Mouse (Mus musculus) midbrain, embryonic 14.5 days (tissue): ENCODE measurements around the gene Cftr. TPM values are rescaled to one million over a fixed set of nuclear protein-coding genes. Genes with fewer than 3 reads are reported as not detected.

Experiments used
- ATAC-seq: fragments of 200-750 bp; cut with Nextera tagmentation; 2 replicates; pipeline ENCODE4 v1.8.0; 2017; ENCODE audit warnings: moderate number of reproducible peaks, moderate library complexity; ENCODE audit not compliant: low FRiP score, low TSS enrichment
- DNase-seq: peaks from one replicate; pipeline ENCODE4 v3.0.0-alpha.2; 2015
- H3K27ac ChIP-seq: fragments of 300-500 bp; sonication (generic); replicated peaks from 2 replicates; pipeline ENCODE4 v1.5.1; 2014; ENCODE audit warnings: mild to moderate bottlenecking, low read depth, low read length, moderate library complexity
- H3K27me3 ChIP-seq: fragments of 300-500 bp; sonication (generic); 2 replicates; pipeline ENCODE4 v1.6.1; 2014; ENCODE audit warnings: low read length, control low read depth, mixed read lengths; ENCODE audit not compliant: control insufficient read depth, insufficient read depth
- H3K36me3 ChIP-seq: fragments of 300-500 bp; sonication (generic); 2 replicates; pipeline ENCODE4 v1.6.1; 2014; ENCODE audit warnings: low read length, control low read depth; ENCODE audit not compliant: control insufficient read depth, insufficient read depth
- H3K4me1 ChIP-seq: fragments of 300-500 bp; sonication (generic); 2 replicates; pipeline ENCODE4 v1.6.1; 2014; ENCODE audit warnings: mild to moderate bottlenecking, antibody characterized with exemption, low read length, control low read depth; ENCODE audit not compliant: control insufficient read depth, insufficient read depth
- H3K4me2 ChIP-seq: fragments of 300-500 bp; sonication (generic); 2 replicates; pipeline ENCODE4 v1.6.1; 2014; ENCODE audit warnings: mild to moderate bottlenecking, low read length, moderate library complexity
- H3K4me3 ChIP-seq: fragments of 300-500 bp; sonication (generic); replicated peaks from 2 replicates; pipeline ENCODE4 v1.5.1; 2014; ENCODE audit warnings: low read depth, low read length
- H3K9ac ChIP-seq: fragments of 300-500 bp; sonication (generic); replicated peaks from 2 replicates; pipeline ENCODE4 v1.6.1; 2014; ENCODE audit warnings: mild to moderate bottlenecking, low read length, moderate library complexity
- H3K9me3 ChIP-seq: fragments of 300-500 bp; sonication (generic); 2 replicates; pipeline ENCODE4 v1.6.1; 2016; ENCODE audit warnings: low read length, control low read depth, mixed read lengths; ENCODE audit not compliant: control insufficient read depth
- WGBS: fragments of 180-500 bp; shearing (Covaris S2); extraction: QIAGEN DNeasy Blood & Tissue Kit; methylation state at CpG from one replicate; pipeline ENCODE4 v1.1.7; 2014; 5-methylcytosine and 5-hydroxymethylcytosine counted together
- polyA plus RNA-seq: library from polyadenylated mRNA; unstranded; fragments of >200 nt; fragmentation: Nextera tagmentation; extraction: Ambion mirVana; gene quantifications from 2 replicates; pipeline ENCODE4 v1.2.1, GENCODE M21; 2014

Cftr gene
- 0.70 and 0.98 TPM in 2 replicates for polyA plus RNA-seq

GRCm38 (mm10) chr6:18170311-18170922, at the start of gene Cftr:
Cftr (plus strand) TSS chr6:18170687.
- peak; percentile 82 for ATAC-seq
- no peaks in the 10 kb centered on the region for H3K9me3 ChIP-seq
- no peak within 1 kb of the TSS for H3K27ac ChIP-seq
- peak within 1 kb of the TSS; percentile 50 for H3K9ac ChIP-seq
- peak; percentile 76 for DNase-seq
- no peaks in the 10 kb centered on the region for H3K4me1 ChIP-seq
- WGBS, result 2% methylated on average over 45 of the region's 45 CpGs
- peak within 1 kb of the TSS; percentile 80 for H3K4me2 ChIP-seq
- no peaks in the 10 kb centered on the region for H3K27me3 ChIP-seq
- H3K36me3 ChIP-seq, result no peaks in the 10 kb centered on the region
- peak within 1 kb of the TSS; percentile 49 for H3K4me3 ChIP-seq

DNA sequence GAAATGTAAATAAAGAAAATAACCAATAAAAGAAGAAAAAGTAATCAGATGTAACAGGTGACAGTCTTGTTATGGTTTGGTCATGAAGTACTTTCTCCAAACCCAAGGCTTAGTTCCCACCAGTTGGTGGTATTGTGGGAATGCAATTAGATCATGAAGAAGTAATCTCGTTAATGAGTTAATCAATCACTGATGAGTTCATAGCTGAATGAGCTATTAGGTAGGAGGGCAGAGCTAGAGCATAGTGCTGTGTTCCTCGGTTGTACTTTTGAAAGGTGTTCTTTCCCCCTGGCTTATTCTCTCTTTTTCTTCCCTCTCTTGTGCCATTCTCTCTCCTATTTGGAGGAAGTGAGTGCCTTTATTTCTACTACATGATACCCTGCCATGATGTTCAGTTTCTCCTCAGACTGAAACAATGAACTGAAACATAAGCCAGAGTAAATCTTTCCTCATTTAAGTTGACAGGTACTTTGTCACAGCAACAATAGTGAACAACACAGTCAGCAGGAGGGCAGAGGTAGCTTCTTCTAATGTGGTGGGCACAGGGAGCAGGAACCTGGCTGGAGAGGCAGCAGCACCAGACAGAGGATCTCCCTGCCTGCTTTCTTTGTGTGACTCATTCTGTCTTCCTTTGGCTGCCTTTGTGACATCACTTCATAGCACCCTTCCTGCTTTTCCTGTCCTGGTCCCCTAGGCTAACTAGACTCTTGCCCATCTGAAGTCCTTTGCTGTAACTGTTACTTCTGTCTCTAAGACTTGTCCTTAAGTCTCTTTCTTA, 43.1 kb upstream of the Cftr start:
- H3K27me3 ChIP-seq, result no peaks in the 10 kb centered on the region
- WGBS, result 71% methylated on average over 2 of the region's 2 CpGs
- H3K4me3 ChIP-seq, result no peak overlapping the region
- no peak overlapping the region for H3K4me2 ChIP-seq
- H3K36me3 ChIP-seq, result no peaks in the 10 kb centered on the region
- H3K4me1 ChIP-seq, result no peaks in the 10 kb centered on the region
- ATAC-seq (no peak), DNase-seq (no peak)
- H3K9ac ChIP-seq, result no peak overlapping the region
- no peaks in the 10 kb centered on the region for H3K9me3 ChIP-seq
- H3K27ac ChIP-seq, result no peak overlapping the region

DNA sequence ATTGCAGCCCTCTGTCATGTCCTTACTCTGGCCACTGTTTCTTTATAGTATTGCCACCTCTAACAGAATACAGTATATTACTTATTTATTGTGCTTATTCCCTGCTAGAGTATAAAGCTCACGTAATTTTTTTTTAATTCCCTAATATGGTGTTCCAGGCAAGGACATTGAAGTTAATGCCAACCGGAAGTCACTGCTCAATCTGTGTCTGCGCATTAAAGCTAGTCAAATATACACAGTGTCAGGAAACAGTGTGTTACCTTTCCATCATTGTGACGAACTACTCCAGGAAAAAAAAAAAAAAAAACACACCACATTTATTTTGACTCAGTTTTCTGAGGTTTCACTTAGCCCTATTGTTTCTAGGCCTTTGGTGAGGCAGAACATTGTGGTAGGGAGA, 42.4 kb upstream of the Cftr start:
- WGBS, result 87% methylated on average over 4 of the region's 4 CpGs
- H3K4me2 ChIP-seq, result no peak overlapping the region
- no peak overlapping the region for H3K9ac ChIP-seq
- H3K36me3 ChIP-seq, result no peaks in the 10 kb centered on the region
- no peaks in the 10 kb centered on the region for H3K27me3 ChIP-seq
- H3K4me3 ChIP-seq, result no peak overlapping the region
- no peak overlapping the region for H3K27ac ChIP-seq
- H3K9me3 ChIP-seq, result no peaks in the 10 kb centered on the region
- no peak for DNase-seq
- no peak for ATAC-seq
- H3K4me1 ChIP-seq, result no peaks in the 10 kb centered on the region

DNA sequence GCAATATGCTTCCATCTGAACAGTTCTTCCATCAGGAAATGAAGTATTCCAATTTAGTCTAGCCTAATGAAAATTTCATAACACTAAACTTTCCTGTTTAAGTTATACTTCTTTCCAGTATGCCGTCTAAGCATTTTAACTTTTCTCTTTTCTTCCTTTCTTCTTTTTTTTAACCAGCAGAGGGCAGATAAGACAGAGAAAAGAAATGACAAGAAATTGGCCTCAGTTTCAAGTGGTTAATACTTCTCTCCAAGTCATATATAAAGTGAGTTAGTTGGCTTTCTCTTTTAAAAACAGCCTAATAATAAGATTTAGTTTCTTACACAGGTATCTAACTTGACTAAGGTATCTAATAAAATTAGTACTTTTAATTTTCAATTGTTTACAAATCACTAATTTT, 35.2 kb upstream of the Cftr start:
- Histone ChIP-seq H3K27me3 (no peaks in the 10 kb centered on the region), H3K36me3 (no peaks in the 10 kb centered on the region), H3K4me2 (no peak overlapping the region), H3K9ac (no peak overlapping the region), H3K4me3 (no peak overlapping the region), H3K4me1 (no peaks in the 10 kb centered on the region), H3K9me3 (no peaks in the 10 kb centered on the region), H3K27ac (no peak overlapping the region)
- WGBS, result 56% methylated on average over 1 of the region's 1 CpGs
- ATAC-seq (no peak), DNase-seq (peak; percentile 33)

- Histone ChIP-seq H3K4me2 (no peak overlapping the region), H3K27me3 (no peaks in the 10 kb centered on the region), H3K4me1 (no peaks in the 10 kb centered on the region), H3K36me3 (no peaks in the 10 kb centered on the region), H3K9ac (no peak overlapping the region), H3K9me3 (no peaks in the 10 kb centered on the region), H3K4me3 (no peak overlapping the region), H3K27ac (no peak overlapping the region)
- ATAC-seq (no peak), DNase-seq (no peak)
- WGBS, result 83% methylated on average over 4 of the region's 4 CpGs
Measured at GRCm38 (mm10) chr6:18153031-18153430, 17.5 kb upstream of the Cftr start.

DNA sequence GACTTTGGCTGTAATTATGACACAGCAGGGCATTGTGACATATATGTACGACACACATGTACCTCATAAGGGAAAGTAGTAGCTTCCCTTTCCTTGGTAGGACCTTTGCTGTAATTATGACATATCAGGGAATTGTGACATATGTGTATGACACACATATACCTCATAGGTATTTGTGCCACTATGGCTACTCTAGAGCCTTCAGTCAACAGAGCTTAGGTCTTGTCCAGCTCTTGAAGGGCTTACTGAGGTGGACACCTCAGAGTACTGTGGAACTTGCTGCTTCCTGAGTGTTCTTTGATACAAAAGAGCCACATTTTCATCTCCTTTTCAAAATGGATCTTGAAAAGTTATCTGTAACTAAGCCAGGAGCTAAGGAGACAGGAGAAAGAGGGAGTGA, 869 bp upstream of the Cftr start:
- no peaks in the 10 kb centered on the region for H3K9me3 ChIP-seq
- 92% methylated on average over 1 of the region's 1 CpGs for WGBS

DNA sequence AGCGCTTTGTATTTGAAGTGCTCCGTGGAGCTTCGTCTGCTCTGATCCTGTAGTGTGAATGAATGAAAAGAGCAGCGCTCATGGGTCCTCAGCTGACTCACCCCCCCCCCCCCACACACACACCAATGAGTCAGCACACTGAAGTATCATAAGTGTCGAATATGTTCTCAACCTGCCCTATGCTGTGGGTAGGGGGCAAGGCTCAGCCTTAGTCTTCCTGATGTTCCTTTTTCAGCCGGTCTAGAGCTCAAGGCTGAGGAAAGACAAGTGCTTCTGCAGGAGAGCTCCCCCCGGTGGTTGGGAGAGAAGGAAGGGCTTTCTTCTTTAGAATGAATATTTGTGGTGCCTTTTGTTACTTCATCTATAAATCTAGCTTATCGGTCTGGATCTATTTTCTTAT, 1.1 kb downstream of the Cftr start:
- H3K9ac ChIP-seq, result no peak overlapping the region
- ATAC-seq, result no peak; the same call in 1 of the 2 replicates
- DNase-seq, result peak; percentile 12
- no peak overlapping the region for H3K27ac ChIP-seq
- 50% methylated on average over 8 of the region's 8 CpGs for WGBS
- H3K4me2 ChIP-seq, result no peak overlapping the region
- no peaks in the 10 kb centered on the region for H3K4me1 ChIP-seq
- no peaks in the 10 kb centered on the region for H3K36me3 ChIP-seq
- no peak overlapping the region for H3K4me3 ChIP-seq
- no peaks in the 10 kb centered on the region for H3K9me3 ChIP-seq
- H3K27me3 ChIP-seq, result no peaks in the 10 kb centered on the region

More for the DNA sequence above, 869 bp upstream of the Cftr start:
- ATAC-seq, result no peak
- Histone ChIP-seq H3K4me3 (no peak overlapping the region), H3K36me3 (no peaks in the 10 kb centered on the region), H3K4me2 (no peak overlapping the region), H3K4me1 (no peaks in the 10 kb centered on the region), H3K27ac (no peak overlapping the region), H3K9ac (no peak overlapping the region), H3K27me3 (no peaks in the 10 kb centered on the region)
- DNase-seq, result no peak

GRCm38 (mm10) chr6:18177509-18177908, 7.0 kb downstream of the Cftr start:
- H3K9me3 ChIP-seq, result no peaks in the 10 kb centered on the region
- H3K4me1 ChIP-seq, result no peaks in the 10 kb centered on the region
- no peak overlapping the region for H3K9ac ChIP-seq
- no peaks in the 10 kb centered on the region for H3K36me3 ChIP-seq
- H3K4me3 ChIP-seq, result no peak overlapping the region
- ATAC-seq, result no peak
- 74% methylated on average over 2 of the region's 2 CpGs for WGBS
- H3K27me3 ChIP-seq, result no peaks in the 10 kb centered on the region
- no peak for DNase-seq
- H3K27ac ChIP-seq, result no peak overlapping the region
- H3K4me2 ChIP-seq, result no peak overlapping the region

GRCm38 (mm10) chr6:18180665-18181064, 10.2 kb downstream of the Cftr start:
- Histone ChIP-seq H3K4me2 (no peak overlapping the region), H3K27ac (no peak overlapping the region), H3K9ac (no peak overlapping the region), H3K27me3 (no peaks in the 10 kb centered on the region), H3K4me3 (no peak overlapping the region), H3K4me1 (no peaks in the 10 kb centered on the region), H3K36me3 (no peaks in the 10 kb centered on the region), H3K9me3 (no peaks in the 10 kb centered on the region)
- DNase-seq (no peak), ATAC-seq (no peak)
- 71% methylated on average over 3 of the region's 3 CpGs for WGBS
